Mouse (Mus musculus): ENCODE results near the gene Aip.

- TF ChIP-seq CTCF (IDR thresholded peaks at IDR 0.05; ENCODE audit: extremely low read depth, insufficient read length, insufficient replicate concordance, low read depth, low read length): no peak
- no peak for TF ChIP-seq POLR2A (IDR thresholded peaks at IDR 0.05; ENCODE audit: low read depth, low read length)
Observed at GRCm38 (mm10) chr19:4093772-4094171, 31.9 kb downstream of the Aip start.
